Mouse (Mus musculus) spleen, embryonic (tissue): ENCODE data around the gene Gm5152.
"Not testable (repeated sequence)": the region's sequence is repeated elsewhere in the genome, so short reads cannot be mapped to it uniquely, and the experiment has no call there.

ENCODE experiments used
- CTCF ChIA-PET: fragments of 350-600 bp; sonication (Branson Sonifier 250); formaldehyde crosslinking; loops from one replicate; lab custom pipeline; 2022; lab: Charles Lee

Gene Gm5152

DNA sequence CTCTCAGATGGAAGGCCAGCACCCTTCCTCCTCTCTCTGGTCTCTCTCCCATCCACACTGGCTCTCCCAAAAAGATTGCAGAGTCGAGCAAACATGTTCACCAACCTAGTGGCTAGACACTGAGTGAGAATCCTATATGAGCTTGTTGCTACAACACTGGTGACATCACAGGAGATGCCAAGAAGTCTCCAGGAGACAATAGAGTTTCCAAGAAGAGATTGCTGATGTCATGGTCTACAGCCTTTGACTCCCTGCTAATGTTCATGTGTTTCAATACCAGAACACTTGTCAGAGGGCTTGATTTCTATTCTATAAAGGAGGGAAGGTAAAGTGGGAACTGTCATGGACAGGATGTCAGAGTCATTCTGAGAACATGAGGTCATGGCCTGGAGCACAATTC is at the start of gene Gm5152:
Gene Gm5152 (minus strand): TSS at position 101 of the 400 bp plus-strand sequence.
- CTCF ChIA-PET, result not testable (repeated sequence)

DNA sequence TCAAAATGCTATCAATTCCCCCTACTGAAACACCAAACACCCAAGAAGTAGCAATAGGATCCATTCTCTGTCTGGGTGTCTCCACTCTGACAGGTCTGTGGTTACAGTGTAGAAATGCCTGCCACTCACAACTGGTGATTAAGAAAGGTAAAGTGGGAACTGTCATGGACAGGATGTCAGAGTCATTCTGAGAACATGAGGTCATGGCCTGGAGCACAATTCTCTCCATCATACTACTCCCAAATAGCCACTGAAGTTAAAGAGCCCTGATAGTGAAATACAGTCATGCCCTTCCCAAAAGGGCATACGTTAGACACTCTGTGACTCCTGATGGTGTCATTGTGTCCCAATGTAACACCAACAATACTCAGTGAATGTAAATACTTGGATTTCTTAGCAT is 8.4 kb upstream of the Gm5152 start:
- CTCF ChIA-PET, result not testable (repeated sequence)

DNA sequence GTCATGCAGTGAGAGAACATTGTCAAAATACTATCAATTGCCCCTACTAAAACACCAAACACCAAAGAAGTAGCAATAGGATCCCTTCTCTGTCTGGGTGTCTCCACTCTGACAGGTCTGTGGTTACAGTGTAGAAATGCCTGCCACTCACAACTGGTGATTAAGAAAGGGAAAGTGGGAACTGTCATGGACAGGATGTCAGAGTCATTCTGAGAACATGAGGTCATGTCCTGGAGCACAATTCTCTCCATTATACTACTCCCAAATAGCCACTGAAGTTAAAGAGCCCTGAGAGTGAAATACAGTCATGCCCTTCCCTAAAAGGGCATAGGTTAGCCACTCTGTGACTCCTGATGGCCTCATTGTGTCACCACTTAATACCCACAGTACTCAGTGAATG is 556 bp downstream of the Gm5152 start:
- CTCF ChIA-PET, result not testable (repeated sequence)

DNA sequence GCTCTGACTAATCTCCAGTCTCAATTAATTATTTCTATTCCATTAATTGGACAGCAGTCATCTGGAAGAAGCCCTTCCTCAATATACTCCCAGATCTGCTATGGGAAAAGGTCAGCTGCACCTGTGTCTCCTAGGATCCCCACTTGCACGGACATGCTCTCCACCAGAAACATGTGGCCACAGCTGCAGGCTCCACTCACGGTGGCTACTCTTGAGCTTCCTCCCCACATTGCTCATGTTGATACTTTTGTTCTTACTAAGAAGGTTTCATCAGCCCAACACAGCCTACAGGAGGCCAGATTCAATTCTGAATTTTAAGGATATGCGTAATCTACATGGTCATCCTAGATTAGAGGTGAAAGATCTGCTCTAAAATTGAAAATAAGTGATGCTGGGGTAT is 5.9 kb downstream of the Gm5152 start:
- CTCF ChIA-PET, result not testable (repeated sequence)

DNA sequence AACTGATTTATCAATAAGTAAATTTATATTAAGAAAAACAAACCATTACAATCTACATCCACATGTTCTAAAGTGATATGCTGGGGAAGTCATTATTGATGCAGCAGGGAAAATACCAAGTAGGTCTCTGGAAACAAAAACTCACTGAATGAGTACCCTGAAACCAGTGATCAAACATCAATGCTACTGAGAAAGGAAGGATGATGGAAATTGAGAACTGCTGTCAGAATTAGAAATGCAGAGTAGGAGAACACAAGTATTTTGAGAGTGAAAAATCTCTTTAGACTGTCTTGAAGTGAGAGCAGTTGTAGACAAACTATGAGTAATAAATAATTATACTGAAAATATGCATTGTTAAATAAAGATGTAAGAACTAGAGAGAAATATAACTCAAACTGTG is 26.0 kb downstream of the Gm5152 start:
- CTCF ChIA-PET, result no interaction called here

DNA sequence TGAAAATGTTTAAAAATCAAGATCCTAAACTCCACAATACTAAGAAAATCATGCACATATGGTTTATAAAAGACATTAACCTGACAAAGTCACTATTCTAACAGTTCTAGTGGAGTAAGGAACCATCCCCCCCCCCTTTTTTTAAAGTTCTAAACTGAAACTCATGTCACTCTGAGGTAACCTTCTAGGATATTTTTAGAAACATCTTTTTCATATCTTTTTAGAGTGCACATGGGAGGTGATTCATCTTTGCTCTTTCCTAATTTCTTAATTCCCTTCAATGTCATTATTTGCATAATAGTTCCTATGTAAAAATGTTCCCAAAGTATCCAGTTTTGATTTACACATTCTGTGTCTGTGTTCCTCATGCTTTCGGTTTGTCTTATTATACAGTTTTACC is 43.3 kb downstream of the Gm5152 start:
- CTCF ChIA-PET, result no interaction called here

DNA sequence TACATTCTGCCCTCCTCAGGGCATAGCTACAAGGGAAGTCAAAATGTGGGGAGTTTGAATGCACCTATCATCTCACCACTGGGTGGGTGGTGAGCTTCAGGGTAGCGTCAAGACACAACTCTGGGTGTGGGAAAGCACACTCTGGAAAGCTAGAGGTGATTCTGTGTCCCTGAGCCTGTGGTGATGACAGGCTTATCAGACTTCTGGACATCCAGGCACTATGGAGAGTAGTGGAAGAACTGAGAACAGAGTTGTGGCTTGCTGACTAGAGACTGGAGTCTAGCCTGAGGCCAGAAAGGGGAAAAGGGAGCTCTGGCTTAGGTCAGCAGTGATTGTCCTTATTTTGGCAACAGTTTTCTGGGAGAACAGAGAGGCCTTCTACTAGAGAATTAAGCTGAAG is 49.4 kb downstream of the Gm5152 start:
- CTCF ChIA-PET, result no interaction called here
